Mouse (Mus musculus): ENCODE measurements around the gene Iba57.

Iba57 gene

GRCm38 (mm10) chr11:59131348-59131919 lies 32.1 kb downstream of the Iba57 start:
- DNase-seq = no peak

- peak in 1 of 2 experiments; percentile 41 for DNase-seq
These were observed 32.8 kb downstream of the Iba57 start for GRCm38 (mm10) chr11:59130782-59131181.

- no peak for DNase-seq
These were observed 57.6 kb downstream of the Iba57 start for GRCm38 (mm10) chr11:59105945-59106344.

All from cerebellum, postnatal 25 days (tissue).